Mouse (Mus musculus): ENCODE measurements around the gene Hoxa6.

The Hoxa6 gene

GRCm38 (mm10) chr6:52197271-52197670 lies 11.3 kb downstream of the Hoxa6 start:
- peak; percentile 82 for DNase-seq (ENCODE audit: low spot score)

GRCm38 (mm10) chr6:52196811-52197210 lies 11.7 kb downstream of the Hoxa6 start:
- DNase-seq (ENCODE audit: low spot score) = no peak

GRCm38 (mm10) chr6:52194690-52195089 lies 13.8 kb downstream of the Hoxa6 start:
- no peak for DNase-seq (ENCODE audit: low spot score)

DNA sequence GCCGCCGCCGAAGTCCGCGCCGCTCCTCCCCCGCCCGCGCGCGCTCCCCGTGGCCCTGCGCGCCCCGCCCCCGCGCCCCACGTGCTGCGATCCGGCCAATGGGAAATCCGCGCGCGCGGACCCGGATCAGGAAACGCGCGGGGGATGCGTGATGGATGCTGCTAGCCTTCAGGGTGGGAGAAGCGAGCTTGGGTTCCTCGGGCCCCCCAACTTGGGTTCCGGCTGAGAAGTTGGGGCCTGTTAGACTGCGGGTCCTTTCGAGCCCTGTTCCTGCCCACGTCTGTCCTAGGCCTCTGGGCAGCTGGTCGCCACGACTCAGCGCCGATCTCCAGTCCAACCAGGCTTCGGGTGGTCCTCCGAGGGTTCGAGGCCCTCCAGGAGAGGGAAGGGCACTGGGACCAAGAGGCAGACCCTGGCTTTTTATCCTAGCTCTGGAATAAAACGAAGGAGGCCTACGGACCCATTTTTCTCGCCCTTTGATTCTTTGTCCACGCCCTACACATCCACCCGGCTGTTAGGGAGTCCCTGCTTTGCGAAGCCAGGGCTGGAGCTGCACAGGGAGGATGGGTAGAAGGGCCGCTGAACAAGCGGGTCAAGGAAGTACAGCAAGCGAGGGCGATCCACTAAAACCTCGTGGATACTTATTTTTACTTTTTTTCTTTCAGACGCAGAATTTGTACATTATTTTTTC lies 16.5 kb downstream of the Hoxa6 start:
- peak; percentile 85 for DNase-seq (ENCODE audit: low spot score)

- no peak for DNase-seq (ENCODE audit: low spot score)
Measured at GRCm38 (mm10) chr6:52190906-52191810, 17.4 kb downstream of the Hoxa6 start, which contains the start of gene Hoxa4. TSS of gene Hoxa4 (minus strand) at chr6:52191753.

- DNase-seq (ENCODE audit: low spot score) = no peak
Measured at GRCm38 (mm10) chr6:52190410-52190809, 18.1 kb downstream of the Hoxa6 start.

DNA sequence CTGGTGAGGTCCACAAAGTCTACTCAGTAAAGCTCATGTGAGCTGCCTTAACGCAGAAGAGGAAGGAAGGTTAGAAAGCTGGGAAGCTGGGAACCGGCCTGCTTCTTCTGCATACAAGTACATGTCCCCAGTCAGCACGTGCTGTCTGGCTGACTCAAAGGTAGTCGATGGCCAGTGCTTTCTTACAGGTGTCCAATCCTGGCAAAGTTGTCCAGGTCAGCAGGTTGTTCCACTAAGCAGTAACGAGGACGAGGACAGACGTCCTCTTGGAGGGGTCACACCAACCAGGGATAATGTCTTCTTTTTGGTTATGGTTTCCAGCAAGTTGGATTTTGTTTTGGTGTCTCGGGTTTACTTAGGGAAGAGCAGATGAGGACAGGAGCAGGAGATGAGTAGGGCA lies 18.6 kb downstream of the Hoxa6 start:
- DNase-seq (ENCODE audit: low spot score) = no peak

- peak; percentile 95 for DNase-seq (ENCODE audit: low spot score)
Measured at GRCm38 (mm10) chr6:52189172-52189591, 19.3 kb downstream of the Hoxa6 start.

- no peak for DNase-seq (ENCODE audit: low spot score)
Measured at GRCm38 (mm10) chr6:52186500-52186899, 22.0 kb downstream of the Hoxa6 start.

DNA sequence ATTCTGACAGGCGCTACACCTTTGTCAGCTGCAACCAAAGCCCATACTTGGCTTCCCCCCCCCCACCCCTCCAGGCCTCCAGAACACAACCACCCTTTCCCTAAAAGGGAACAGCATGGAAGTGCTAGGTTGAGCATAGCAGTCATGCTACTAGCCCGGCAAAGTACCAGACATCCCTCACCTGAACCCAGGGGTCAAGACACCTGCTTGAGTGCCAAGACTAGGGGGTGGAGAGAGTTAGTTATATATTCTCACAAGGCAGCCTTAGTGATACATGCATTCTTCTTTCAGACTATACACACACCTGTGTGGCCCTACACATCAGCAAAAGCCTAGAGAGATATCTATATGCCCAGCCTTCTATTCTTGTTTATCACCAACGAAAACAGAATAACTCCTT lies 22.7 kb downstream of the Hoxa6 start:
- no peak for DNase-seq (ENCODE audit: low spot score)

GRCm38 (mm10) chr6:52185222-52185621 lies 23.3 kb downstream of the Hoxa6 start:
- DNase-seq (ENCODE audit: low spot score) = peak; percentile 85

DNA sequence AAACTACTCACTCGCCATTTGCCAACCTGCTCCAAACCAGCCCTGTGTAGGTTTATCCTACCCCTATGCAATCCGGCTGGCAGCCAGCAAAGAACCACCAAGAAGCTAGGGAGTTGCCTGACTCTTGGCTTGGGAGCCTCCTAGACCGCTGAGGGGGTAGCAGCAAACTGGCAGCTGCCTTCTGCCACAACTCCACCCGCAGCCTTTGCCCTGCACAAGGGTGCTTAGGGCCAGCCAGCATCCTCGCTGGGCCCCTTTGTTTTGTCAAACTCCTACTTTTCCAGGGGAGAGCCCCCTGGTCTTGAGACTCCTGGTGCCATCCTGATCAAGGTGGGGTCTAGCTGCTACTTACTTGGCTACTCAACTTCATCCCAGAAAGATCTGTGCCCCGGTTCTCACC lies 23.9 kb downstream of the Hoxa6 start:
- peak; percentile 76 for DNase-seq (ENCODE audit: low spot score)

DNA sequence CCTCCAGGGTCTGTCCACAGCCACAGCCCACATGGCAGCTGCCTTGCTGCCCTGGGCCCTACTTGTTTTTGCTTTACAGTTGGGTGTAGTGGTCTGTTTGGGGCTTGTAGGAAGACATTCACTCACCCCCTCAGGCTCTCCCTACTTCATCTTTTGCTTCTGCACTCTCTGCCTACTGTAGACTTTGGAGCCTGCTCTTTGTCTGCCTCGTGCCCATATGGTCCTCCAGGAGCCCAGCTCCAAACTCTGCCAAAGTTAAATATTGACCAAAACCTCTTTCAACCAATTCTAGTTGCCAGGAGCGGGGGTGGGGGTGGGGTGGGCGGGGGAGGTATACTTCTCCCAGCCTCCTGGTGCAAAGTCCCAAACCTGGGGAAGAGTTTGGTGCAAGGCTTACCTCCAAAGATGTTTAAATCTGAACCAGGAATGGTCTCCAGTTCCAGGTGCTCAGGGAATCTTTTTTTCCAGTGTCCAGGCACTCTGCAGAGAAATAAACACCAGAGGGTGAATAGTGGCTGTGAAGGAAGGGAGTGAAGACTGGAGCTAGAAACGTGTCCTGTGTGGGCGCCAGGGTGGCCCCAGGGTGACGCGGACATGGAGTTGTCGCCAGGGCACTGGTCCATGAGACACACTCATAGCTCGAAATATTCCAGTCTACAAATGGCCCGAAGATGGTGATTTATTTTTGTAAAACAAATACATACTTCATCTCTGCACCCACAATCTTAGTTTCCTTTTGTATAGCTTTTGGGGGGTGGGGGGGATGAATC lies 25.0 kb downstream of the Hoxa6 start:
- DNase-seq (ENCODE audit: low spot score) = no peak

DNA sequence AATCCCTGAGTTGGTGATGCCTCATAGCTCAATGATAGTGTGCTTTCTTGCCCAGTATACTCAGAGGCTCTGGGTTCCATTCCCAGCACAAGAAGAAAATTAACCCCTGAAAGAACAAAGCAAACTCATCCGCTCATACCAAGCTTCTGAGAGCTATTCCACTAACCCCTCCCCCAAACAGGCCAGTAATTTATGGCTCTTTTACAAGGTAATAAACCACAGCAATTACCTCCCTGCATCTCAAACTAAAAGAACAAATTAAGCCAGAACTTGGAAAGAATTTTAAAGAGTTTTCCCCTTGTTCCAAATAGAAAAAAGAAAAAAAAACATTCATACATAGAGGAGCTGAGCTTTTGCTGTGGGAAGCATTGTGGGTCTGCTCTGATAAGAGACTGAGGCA lies 25.7 kb downstream of the Hoxa6 start:
- no peak for DNase-seq (ENCODE audit: low spot score)

DNA sequence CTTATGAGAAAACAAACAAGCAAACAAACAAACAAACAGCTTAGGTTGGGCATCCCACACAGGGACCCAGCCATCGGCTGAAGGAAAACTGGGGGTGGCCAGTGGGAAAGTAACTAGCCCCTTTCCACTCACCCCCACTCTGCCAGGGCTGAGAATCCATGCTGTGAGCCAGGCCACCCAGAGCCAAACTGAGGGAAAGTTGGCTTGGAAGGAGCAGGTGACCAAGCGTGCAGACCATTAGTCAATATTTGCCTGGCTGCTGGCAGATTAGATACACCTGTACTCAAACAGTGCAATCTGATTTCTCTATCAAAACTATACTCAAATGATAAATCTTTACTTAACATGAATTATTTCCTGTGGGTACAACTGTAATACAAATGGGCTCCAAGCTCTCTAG lies 26.5 kb downstream of the Hoxa6 start:
- no peak for DNase-seq (ENCODE audit: low spot score)

GRCm38 (mm10) chr6:52180726-52181125 lies 27.8 kb downstream of the Hoxa6 start:
- no peak for DNase-seq (ENCODE audit: low spot score)

DNA sequence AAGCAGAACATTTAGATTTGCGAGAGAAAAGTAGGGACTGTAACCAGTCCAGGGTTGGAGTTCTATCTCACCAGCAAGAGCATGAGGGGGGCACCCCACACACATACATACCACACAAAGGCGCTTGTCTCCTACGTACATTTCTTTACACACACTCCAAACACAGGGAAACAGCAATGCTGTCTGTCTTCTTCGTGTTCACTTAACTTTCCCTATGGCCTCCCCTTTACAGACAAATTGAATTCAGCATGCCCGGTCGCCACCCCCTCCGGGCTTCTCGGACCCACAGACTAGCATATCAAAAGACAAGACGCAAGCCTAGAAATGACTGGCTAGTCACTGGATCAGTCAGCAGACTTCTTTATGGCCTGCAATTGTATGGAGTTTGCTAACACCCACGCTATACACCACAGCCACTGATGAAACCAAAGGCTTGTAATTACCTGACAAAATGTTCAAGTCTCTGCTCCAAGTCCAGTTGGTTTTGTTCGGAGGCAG lies 28.3 kb downstream of the Hoxa6 start:
- no peak for DNase-seq (ENCODE audit: low spot score)

GRCm38 (mm10) chr6:52179690-52180089 lies 28.8 kb downstream of the Hoxa6 start:
- no peak for DNase-seq (ENCODE audit: low spot score)

GRCm38 (mm10) chr6:52178918-52179665 lies 29.4 kb downstream of the Hoxa6 start:
- no peak for DNase-seq (ENCODE audit: low spot score)

DNA sequence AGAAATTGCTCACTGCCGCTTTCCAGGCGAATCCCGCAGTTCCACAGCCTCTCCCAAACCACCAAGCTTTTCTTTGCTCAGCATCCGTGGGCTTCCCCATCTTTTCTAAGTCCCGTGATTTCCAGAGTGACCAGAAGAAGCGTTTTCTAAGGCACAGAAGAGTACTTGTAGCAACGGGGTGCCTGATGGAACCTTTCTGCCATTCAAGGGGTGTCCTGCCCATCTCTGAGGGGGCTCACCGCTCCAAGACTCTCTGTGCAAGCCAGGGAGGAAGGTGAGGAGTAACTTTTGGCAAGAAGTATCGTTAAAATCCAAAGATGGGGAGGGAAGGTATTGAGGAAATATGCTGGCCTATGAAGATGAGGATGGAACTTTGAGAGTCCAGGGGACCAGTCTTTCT lies 30.7 kb downstream of the Hoxa6 start:
- DNase-seq (ENCODE audit: low spot score) = no peak

DNA sequence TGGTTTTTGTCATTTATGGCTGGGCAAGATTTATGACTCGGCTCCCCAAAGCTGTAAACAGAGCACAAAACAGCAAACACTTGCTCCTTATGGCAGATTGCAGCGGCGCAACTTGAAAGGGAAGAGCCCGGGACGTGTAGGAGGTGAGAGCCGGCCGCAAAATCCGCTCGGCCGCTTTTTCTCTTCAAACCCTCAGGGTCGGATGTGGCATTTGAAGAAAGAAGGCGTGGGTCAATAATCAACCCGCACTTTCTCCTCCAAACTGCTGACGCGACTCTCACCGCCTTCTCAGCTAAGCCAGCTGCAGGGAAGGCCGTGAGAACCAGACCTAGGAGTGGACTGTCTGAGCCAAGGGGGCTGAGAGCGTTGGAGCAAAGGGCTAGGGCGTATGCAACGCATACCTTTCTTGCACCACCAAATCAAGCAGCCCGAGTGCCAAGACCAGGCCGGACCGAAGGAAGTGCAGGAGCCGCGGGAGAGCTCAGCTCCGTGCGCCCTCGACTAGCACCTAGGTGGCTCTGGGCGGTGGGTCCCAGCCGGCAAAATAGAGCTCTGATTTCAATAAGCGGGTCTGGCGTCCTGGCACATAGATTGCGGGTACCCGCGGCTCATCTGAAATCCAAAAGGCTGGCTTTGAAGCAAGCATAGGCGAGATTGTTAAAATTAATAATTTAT lies 31.3 kb downstream of the Hoxa6 start, which contains the start of gene 5730596B20Rik:
Gene 5730596B20Rik (plus strand): TSS at position 438 of the 675 bp plus-strand sequence.
- DNase-seq (ENCODE audit: low spot score) = no peak

All from adipocyte (in vitro differentiated cells).